Mouse (Mus musculus) heart, postnatal 0 days (tissue): Measurements from ENCODE around the gene 4430402I18Rik. TPM values are rescaled to one million over a fixed set of nuclear protein-coding genes. Genes with fewer than 3 reads are reported as not detected.

Source experiments
- ATAC-seq: fragments of 200-750 bp; cut with Nextera tagmentation; 2 replicates; pipeline ENCODE4 v1.8.0; 2017; ENCODE audit warnings: low read depth, moderate number of reproducible peaks, moderate library complexity; ENCODE audit not compliant: insufficient read depth
- DNase-seq: peaks from one replicate; pipeline ENCODE4 v3.0.0-alpha.2; 2016; ENCODE audit warnings: low spot score
- H3K27ac ChIP-seq: fragments of 300-500 bp; sonication (generic); 2 replicates; pipeline ENCODE4 v1.5.1; 2014; ENCODE audit warnings: low read depth, mild to moderate bottlenecking
- H3K27me3 ChIP-seq: fragments of 300-500 bp; sonication (generic); 2 replicates; pipeline ENCODE4 v1.6.1; 2014; ENCODE audit warnings: low read length, mixed read lengths; ENCODE audit not compliant: control insufficient read depth, insufficient read depth
- H3K36me3 ChIP-seq: fragments of 300-500 bp; sonication (generic); replicated peaks from 2 replicates; pipeline ENCODE4 v1.6.1; 2014; ENCODE audit warnings: low read length, mixed read lengths; ENCODE audit not compliant: control insufficient read depth, insufficient read depth
- H3K4me1 ChIP-seq: fragments of 300-500 bp; sonication (generic); 2 replicates; pipeline ENCODE4 v1.6.1; 2014; ENCODE audit warnings: antibody characterized with exemption; ENCODE audit not compliant: control insufficient read depth, insufficient read depth
- H3K4me2 ChIP-seq: fragments of 300-500 bp; sonication (generic); 2 replicates; pipeline ENCODE4 v1.6.1; 2014; ENCODE audit warnings: low read depth, mild to moderate bottlenecking, low read length, moderate library complexity
- H3K4me3 ChIP-seq: fragments of 300-500 bp; sonication (generic); 2 replicates; pipeline ENCODE4 v1.5.1; 2014; ENCODE audit warnings: low read depth, low read length
- H3K9ac ChIP-seq: fragments of 300-500 bp; sonication (generic); replicated peaks from 2 replicates; pipeline ENCODE4 v1.6.1; 2014; ENCODE audit warnings: low read depth, low read length, mixed read lengths
- H3K9me3 ChIP-seq: fragments of 300-500 bp; sonication (generic); replicated peaks from 2 replicates; pipeline ENCODE4 v1.6.1; 2016; ENCODE audit warnings: low read length; ENCODE audit not compliant: control insufficient read depth
- CTCF ChIP-seq: IDR thresholded peaks from 2 replicates; pipeline ENCODE4 v1.5.1; 2016; ENCODE audit warnings: antibody characterized with exemption, control low read depth, low read depth
- EP300 ChIP-seq: IDR thresholded peaks from 2 replicates; pipeline ENCODE4 v1.6.1; 2016; ENCODE audit warnings: antibody characterized with exemption, low read depth
- WGBS: fragments of 180-500 bp; shearing (Covaris S2); extraction: QIAGEN DNeasy Blood & Tissue Kit; methylation state at CpG from one replicate; pipeline ENCODE4 v1.1.7; 2014; 5-methylcytosine and 5-hydroxymethylcytosine counted together
- polyA plus RNA-seq: library from polyadenylated mRNA; unstranded; fragments of >200 nt; fragmentation: Nextera tagmentation; extraction: Ambion mirVana; gene quantifications from 2 replicates; pipeline ENCODE4 v1.2.1, GENCODE M21; 2015
- total RNA-seq: library from RNA; depleted of rRNA; stranded (reverse); fragments of >200 nt; gene quantifications from 2 replicates; pipeline ENCODE4 v1.2.3, GENCODE M21; 2014; ENCODE audit warnings: low replicate concordance

The 4430402I18Rik gene
- total and polyA plus RNA-seq, 2 experiments from 2014 or later: 3.1 to 28.4 TPM

GRCm38 (mm10) chr19:28908693-28909092 lies 58.9 kb downstream of the 4430402I18Rik start:
- H3K27ac ChIP-seq: no peak overlapping the region
- H3K9ac ChIP-seq: no peak overlapping the region
- H3K27me3 ChIP-seq: no peaks in the 10 kb centered on the region
- 72% methylated on average over 9 of the region's 9 CpGs for WGBS
- no peak overlapping the region for H3K4me3 ChIP-seq
- ATAC-seq (no peak), DNase-seq (no peak)
- TF ChIP-seq CTCF: no peak
- no peak for TF ChIP-seq EP300
- no peaks in the 10 kb centered on the region for H3K36me3 ChIP-seq
- H3K9me3 ChIP-seq: no peaks in the 10 kb centered on the region
- no peak overlapping the region for H3K4me2 ChIP-seq
- H3K4me1 ChIP-seq: no peaks in the 10 kb centered on the region

GRCm38 (mm10) chr19:28908186-28908585 lies 59.4 kb downstream of the 4430402I18Rik start:
- 79% methylated on average over 4 of the region's 4 CpGs for WGBS
- no peak for ATAC-seq
- H3K4me1 ChIP-seq: no peaks in the 10 kb centered on the region

GRCm38 (mm10) chr19:28903536-28904119 lies 64.0 kb downstream of the 4430402I18Rik start:
- H3K4me2 ChIP-seq: no peak overlapping the region
- 72% methylated on average over 8 of the region's 8 CpGs for WGBS
- TF ChIP-seq EP300 (no peak), CTCF (no peak)
- H3K4me3 ChIP-seq: no peak overlapping the region
- H3K36me3 ChIP-seq: no peaks in the 10 kb centered on the region
- H3K27me3 ChIP-seq: no peaks in the 10 kb centered on the region
- no peak for DNase-seq
- ATAC-seq: no peak
- H3K27ac ChIP-seq: no peak overlapping the region
- H3K9ac ChIP-seq: no peak overlapping the region
- no peaks in the 10 kb centered on the region for H3K4me1 ChIP-seq
- no peaks in the 10 kb centered on the region for H3K9me3 ChIP-seq

More at GRCm38 (mm10) chr19:28908186-28908585, 59.4 kb downstream of the 4430402I18Rik start:
- H3K27me3 ChIP-seq: no peaks in the 10 kb centered on the region
- no peak overlapping the region for H3K4me3 ChIP-seq
- H3K9ac ChIP-seq: no peak overlapping the region
- no peaks in the 10 kb centered on the region for H3K36me3 ChIP-seq
- H3K9me3 ChIP-seq: no peaks in the 10 kb centered on the region
- no peak for DNase-seq
- no peak overlapping the region for H3K27ac ChIP-seq
- H3K4me2 ChIP-seq: no peak overlapping the region
- no peak for TF ChIP-seq CTCF
- TF ChIP-seq EP300: no peak

- WGBS: 73% methylated on average over 4 of the region's 4 CpGs
These were observed 64.8 kb downstream of the 4430402I18Rik start for GRCm38 (mm10) chr19:28902806-28903205.

GRCm38 (mm10) chr19:28902111-28902510 lies 65.5 kb downstream of the 4430402I18Rik start:
- Histone ChIP-seq H3K36me3 (no peaks in the 10 kb centered on the region), H3K27ac (no peak overlapping the region), H3K9ac (no peak overlapping the region), H3K4me3 (no peak overlapping the region), H3K9me3 (no peaks in the 10 kb centered on the region), H3K27me3 (no peaks in the 10 kb centered on the region), H3K4me2 (no peak overlapping the region), H3K4me1 (no peaks in the 10 kb centered on the region)
- DNase-seq: no peak
- TF ChIP-seq EP300 (no peak), CTCF (no peak)
- 81% methylated on average over 2 of the region's 2 CpGs for WGBS
- ATAC-seq: no peak

More at GRCm38 (mm10) chr19:28902806-28903205, 64.8 kb downstream of the 4430402I18Rik start:
- H3K9me3 ChIP-seq: no peaks in the 10 kb centered on the region
- H3K27ac ChIP-seq: no peak overlapping the region
- DNase-seq (no peak), ATAC-seq (no peak)
- H3K4me2 ChIP-seq: no peak overlapping the region
- no peak overlapping the region for H3K4me3 ChIP-seq
- H3K36me3 ChIP-seq: no peaks in the 10 kb centered on the region
- no peak overlapping the region for H3K9ac ChIP-seq
- no peaks in the 10 kb centered on the region for H3K27me3 ChIP-seq
- H3K4me1 ChIP-seq: no peaks in the 10 kb centered on the region
- TF ChIP-seq EP300 (no peak), CTCF (no peak)

GRCm38 (mm10) chr19:28900771-28901170 lies 66.8 kb downstream of the 4430402I18Rik start:
- no peaks in the 10 kb centered on the region for H3K36me3 ChIP-seq
- no peak for ATAC-seq
- H3K4me2 ChIP-seq: no peak overlapping the region
- no peak overlapping the region for H3K4me3 ChIP-seq
- no peaks in the 10 kb centered on the region for H3K9me3 ChIP-seq
- no peak overlapping the region for H3K27ac ChIP-seq
- no peak overlapping the region for H3K9ac ChIP-seq
- TF ChIP-seq EP300: no peak
- TF ChIP-seq CTCF: no peak
- WGBS: 88% methylated on average over 2 of the region's 2 CpGs
- H3K27me3 ChIP-seq: no peaks in the 10 kb centered on the region
- no peak for DNase-seq
- no peaks in the 10 kb centered on the region for H3K4me1 ChIP-seq
